Mouse (Mus musculus) lung, embryonic 14.5 days (tissue): Measurements from ENCODE around the gene Ak7. TPM values are rescaled to one million over a fixed set of nuclear protein-coding genes. Genes with fewer than 3 reads are reported as not detected.

ENCODE experiments used
- ATAC-seq: fragments of 200-750 bp; cut with Nextera tagmentation; 2 replicates; pipeline ENCODE4 v1.8.0; 2017; ENCODE audit warnings: mild to moderate bottlenecking, moderate TSS enrichment, moderate library complexity; ENCODE audit not compliant: insufficient read depth
- DNase-seq: peaks from one replicate; pipeline ENCODE4 v3.0.0-alpha.2; 2015
- H3K27ac ChIP-seq: fragments of 300-500 bp; sonication (generic); 2 replicates; pipeline ENCODE4 v1.5.1; 2014; ENCODE audit warnings: low read depth, mild to moderate bottlenecking, moderate library complexity
- H3K27me3 ChIP-seq: fragments of 300-500 bp; sonication (generic); 2 replicates; pipeline ENCODE4 v1.6.1; 2014; ENCODE audit warnings: low read length, control low read depth; ENCODE audit not compliant: insufficient read depth
- H3K36me3 ChIP-seq: fragments of 300-500 bp; sonication (generic); 2 replicates; pipeline ENCODE4 v1.6.1; 2014; ENCODE audit warnings: control low read depth; ENCODE audit not compliant: insufficient read depth
- H3K4me1 ChIP-seq: fragments of 300-500 bp; sonication (generic); 2 replicates; pipeline ENCODE4 v1.6.1; 2014; ENCODE audit warnings: antibody characterized with exemption, control low read depth; ENCODE audit not compliant: insufficient read depth
- H3K4me2 ChIP-seq: fragments of 300-500 bp; sonication (generic); 2 replicates; pipeline ENCODE4 v1.6.1; 2014; ENCODE audit warnings: mild to moderate bottlenecking
- H3K4me3 ChIP-seq: fragments of 300-500 bp; sonication (generic); 2 replicates; pipeline ENCODE4 v1.5.1; 2014; ENCODE audit warnings: low read depth, low read length
- H3K9ac ChIP-seq: fragments of 300-500 bp; sonication (generic); 2 replicates; pipeline ENCODE4 v1.6.1; 2014
- H3K9me3 ChIP-seq: fragments of 300-500 bp; sonication (generic); 2 replicates; pipeline ENCODE4 v1.6.1; 2016; ENCODE audit warnings: low read depth, low read length, control low read depth
- CTCF ChIP-seq: IDR thresholded peaks from 2 replicates; pipeline ENCODE4 v1.5.1; 2016; ENCODE audit warnings: antibody characterized with exemption, low read depth
- WGBS: fragments of 180-500 bp; shearing (Covaris S2); extraction: QIAGEN DNeasy Blood & Tissue Kit; methylation state at CpG from one replicate; pipeline ENCODE4 v1.1.7; 2014; 5-methylcytosine and 5-hydroxymethylcytosine counted together
- polyA plus RNA-seq: library from polyadenylated mRNA; unstranded; fragments of >200 nt; fragmentation: Nextera tagmentation; extraction: Ambion mirVana; gene quantifications from 2 replicates; pipeline ENCODE4 v1.2.1, GENCODE M21; 2014

Gene Ak7
- not detected in 2 replicates for polyA plus RNA-seq

DNA sequence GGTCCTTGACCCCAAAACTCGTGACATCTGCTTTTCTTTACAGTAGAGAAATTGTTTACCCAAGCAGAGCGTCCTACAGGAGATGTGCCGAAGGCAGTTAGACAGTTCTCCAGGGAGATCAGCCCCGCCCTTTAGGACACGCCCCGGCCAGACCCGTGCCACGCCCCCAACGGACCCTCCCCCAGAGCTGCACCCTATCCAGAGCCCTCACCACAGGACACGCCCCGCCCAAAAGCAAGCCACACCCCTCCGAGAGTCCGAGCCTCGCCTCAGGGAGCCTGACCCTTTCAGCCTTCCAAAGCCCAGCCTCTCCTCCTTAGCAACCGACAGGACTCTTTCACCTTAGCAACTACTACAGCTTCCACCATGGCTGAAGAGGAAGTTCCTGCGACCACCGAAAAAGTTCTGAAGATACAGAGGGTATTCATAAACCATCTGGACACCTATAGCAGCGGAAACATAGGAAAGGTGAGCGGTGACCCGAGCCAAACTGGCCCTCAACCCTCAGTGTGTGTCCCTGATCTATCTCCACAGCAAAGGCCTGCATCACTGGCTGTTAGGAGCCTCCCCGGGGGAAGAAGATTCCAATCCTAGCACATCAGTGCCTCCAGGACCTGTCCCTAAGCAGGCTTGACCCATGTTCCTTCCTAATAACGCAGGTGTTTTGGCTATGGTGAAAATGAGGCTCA, at the start of gene Ak7:
Gene Ak7 (plus strand): TSS at position 178 of the 689 bp plus-strand sequence.
- H3K4me3 ChIP-seq = no peak within 1 kb of the TSS

GRCm38 (mm10) chr12:105676274-105676673, 29.5 kb upstream of the Ak7 start:
- no peaks in the 10 kb centered on the region for H3K27me3 ChIP-seq
- DNase-seq = no peak
- WGBS = 86% methylated on average over 8 of the region's 8 CpGs
- no peak for ATAC-seq
- H3K4me2 ChIP-seq = no peak overlapping the region
- H3K9ac ChIP-seq = no peak overlapping the region
- no peak overlapping the region for H3K4me3 ChIP-seq
- H3K27ac ChIP-seq = no peak overlapping the region
- no peaks in the 10 kb centered on the region for H3K9me3 ChIP-seq
- peaks cover 31% of the 10 kb centered on the region for H3K36me3 ChIP-seq
- no peak for TF ChIP-seq CTCF
- H3K4me1 ChIP-seq = no peaks in the 10 kb centered on the region

More for the DNA sequence above, at the start of gene Ak7:
- Histone ChIP-seq H3K27me3 (no peaks in the 10 kb centered on the region), H3K36me3 (peaks cover 8% of the 10 kb centered on the region), H3K9me3 (no peaks in the 10 kb centered on the region), H3K4me2 (peak within 1 kb of the TSS; percentile 53), H3K27ac (no peak within 1 kb of the TSS), H3K9ac (no peak within 1 kb of the TSS), H3K4me1 (peaks cover 4% of the 10 kb centered on the region; the same call in 1 of the 2 replicates)
- DNase-seq = peak; percentile 84
- no peak for TF ChIP-seq CTCF
- whole genome bisulfite sequencing = 11% methylated on average over 22 of the region's 22 CpGs
- peak; percentile 94 for ATAC-seq

DNA sequence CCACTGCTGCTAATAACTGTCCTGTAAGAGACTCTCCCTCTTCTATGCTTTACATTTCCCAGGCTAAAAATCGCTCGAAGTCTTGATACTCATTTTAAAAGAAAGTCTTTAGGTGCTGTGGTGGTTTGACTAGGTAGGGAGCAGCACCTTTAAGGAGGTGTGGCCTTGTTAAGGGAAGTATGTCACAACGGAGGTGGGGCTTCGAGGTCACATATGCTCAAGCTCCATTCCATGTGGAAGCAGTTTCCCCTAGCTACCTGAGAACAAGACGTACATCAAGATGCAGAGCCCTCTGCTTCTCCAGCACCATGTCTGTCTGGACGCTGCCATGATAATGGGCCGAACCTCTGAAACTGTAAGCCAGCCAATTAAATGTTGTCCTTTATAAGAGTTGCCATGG, 27.6 kb upstream of the Ak7 start:
- H3K9ac ChIP-seq = no peak overlapping the region
- no peak for ATAC-seq
- 86% methylated on average over 7 of the region's 7 CpGs for WGBS
- H3K4me2 ChIP-seq = no peak overlapping the region
- H3K4me3 ChIP-seq = no peak overlapping the region
- no peaks in the 10 kb centered on the region for H3K4me1 ChIP-seq
- no peak overlapping the region for H3K27ac ChIP-seq
- DNase-seq = no peak
- no peaks in the 10 kb centered on the region for H3K27me3 ChIP-seq
- H3K9me3 ChIP-seq = no peaks in the 10 kb centered on the region
- TF ChIP-seq CTCF = no peak
- peaks cover 26% of the 10 kb centered on the region for H3K36me3 ChIP-seq

DNA sequence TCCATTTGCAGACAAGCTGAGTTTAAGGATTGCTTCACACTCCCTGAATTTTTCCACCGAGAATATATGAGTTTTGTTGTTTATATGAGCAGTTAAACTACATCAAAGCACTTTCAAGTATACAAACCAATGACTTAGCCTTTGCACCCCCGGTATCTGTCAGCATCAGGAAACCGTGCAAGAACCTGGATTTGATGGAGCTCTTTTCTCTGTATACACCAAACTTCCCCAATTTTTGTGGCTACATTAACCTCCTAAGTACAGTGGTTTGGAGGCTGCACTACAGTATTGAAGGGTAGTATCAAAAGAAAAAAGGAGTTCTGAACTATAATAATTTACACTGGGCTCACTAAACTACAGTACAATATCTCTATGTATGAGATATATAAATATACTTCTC, 27.0 kb upstream of the Ak7 start:
- TF ChIP-seq CTCF = no peak
- no peak overlapping the region for H3K9ac ChIP-seq
- no peak overlapping the region for H3K4me3 ChIP-seq
- no peak for ATAC-seq
- no peak for DNase-seq
- no peaks in the 10 kb centered on the region for H3K27me3 ChIP-seq
- no peaks in the 10 kb centered on the region for H3K9me3 ChIP-seq
- 50% methylated on average over 3 of the region's 3 CpGs for WGBS
- no peaks in the 10 kb centered on the region for H3K4me1 ChIP-seq
- H3K27ac ChIP-seq = no peak overlapping the region
- peaks cover 21% of the 10 kb centered on the region for H3K36me3 ChIP-seq
- no peak overlapping the region for H3K4me2 ChIP-seq

DNA sequence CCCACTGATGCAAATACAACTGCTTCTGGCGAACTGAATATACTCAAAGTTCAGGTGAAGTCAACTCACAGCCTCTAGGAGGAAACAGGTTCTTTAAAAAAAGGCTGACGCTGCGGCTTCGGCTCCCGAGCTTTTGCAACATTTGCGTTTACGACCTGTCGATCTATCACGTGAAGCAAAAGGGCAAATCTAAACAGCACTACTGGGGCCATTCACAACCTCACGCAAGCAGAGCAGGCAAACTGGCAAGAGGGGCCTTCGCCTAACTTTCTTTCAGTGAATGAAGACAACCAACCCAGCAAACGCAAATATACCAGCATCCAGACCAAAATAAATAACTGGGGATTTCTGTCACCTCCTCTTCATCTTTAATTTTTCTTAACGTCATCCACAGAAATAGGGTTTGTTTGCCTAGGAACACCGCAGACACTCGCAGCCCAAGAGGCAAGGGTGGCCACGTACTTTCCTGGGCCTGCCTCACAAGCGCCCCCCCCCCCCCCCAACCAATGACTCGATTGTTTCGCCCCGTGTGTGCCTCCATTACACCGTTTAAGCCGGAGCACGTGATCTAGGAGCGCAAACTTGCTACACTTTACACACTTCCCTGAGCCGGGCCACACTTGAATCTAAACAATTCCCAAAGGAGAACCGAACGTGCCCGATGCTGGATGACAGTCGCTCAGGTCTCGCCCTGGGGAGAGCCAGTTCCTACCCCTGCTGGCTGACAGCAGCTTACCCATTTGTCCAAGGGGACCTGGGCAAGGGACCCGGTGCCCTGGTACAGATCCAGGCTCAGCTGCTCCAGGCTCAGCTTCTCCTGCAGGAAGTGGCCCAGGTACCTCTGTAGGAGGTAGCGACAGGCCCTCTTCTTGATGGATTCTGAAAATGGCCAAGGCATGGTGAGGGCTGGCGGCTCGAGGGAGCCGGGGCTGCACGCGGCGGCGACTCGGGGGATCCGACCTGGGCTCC, 21.6 kb upstream of the Ak7 start, which contains the start of gene Gskip:
Gene Gskip (plus strand): TSS at position 897 of the 969 bp plus-strand sequence.
- ATAC-seq (peak; percentile 51), DNase-seq (peak; percentile 59)
- peaks cover 11% of the 10 kb centered on the region for H3K36me3 ChIP-seq
- H3K4me3 ChIP-seq = peak within 1 kb of the TSS; percentile 94
- TF ChIP-seq CTCF = 0 out of 2 replicates have a peak, but pooled peaks have one; percentile 8
- no peaks in the 10 kb centered on the region for H3K27me3 ChIP-seq
- peak within 1 kb of the TSS; percentile 91 for H3K4me2 ChIP-seq
- no peaks in the 10 kb centered on the region for H3K9me3 ChIP-seq
- WGBS = under 1% methylated on average over 39 of the region's 41 CpGs
- H3K27ac ChIP-seq = peak within 1 kb of the TSS; percentile 93
- H3K9ac ChIP-seq = peak within 1 kb of the TSS; percentile 93
- no peaks in the 10 kb centered on the region for H3K4me1 ChIP-seq

DNA sequence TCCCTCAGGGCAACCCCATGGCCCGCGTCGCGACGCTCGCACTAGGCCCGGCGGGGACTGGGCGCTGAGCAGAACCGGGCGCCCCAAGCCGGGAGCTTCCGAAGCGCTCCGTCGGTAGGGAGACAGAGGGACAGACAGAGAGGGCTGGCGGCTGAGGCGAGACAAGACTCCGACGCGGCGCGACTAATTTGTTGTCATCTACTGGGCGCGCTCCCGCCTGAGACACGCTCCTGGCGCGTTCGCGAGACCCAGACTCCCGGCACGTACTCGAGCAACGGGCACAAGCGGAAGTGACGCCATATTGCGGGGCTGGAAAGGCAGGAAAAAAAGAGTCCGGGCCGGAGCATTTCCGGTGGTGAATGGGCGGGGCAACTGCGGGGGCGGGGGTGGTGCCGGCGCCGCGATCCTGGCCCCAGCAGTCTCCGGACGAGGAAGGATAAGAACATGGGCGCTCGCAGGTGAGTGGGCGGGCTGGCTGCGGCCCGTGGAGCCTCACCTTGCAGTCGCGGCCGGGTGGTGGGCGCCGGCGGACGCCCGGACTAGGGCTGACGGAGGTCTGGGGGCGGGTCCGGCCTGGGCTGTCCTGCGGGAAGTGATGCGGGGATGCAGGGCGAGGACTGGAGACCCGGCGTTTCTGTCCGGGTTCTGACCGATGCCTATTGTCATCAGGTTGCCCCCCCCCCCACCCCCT, 20.6 kb upstream of the Ak7 start, which contains the start of gene Atg2b:
Gene Atg2b (minus strand): TSS at position 211 of the 691 bp plus-strand sequence.
- WGBS = 1% methylated on average over 70 of the region's 73 CpGs
- Histone ChIP-seq H3K36me3 (peaks cover 16% of the 10 kb centered on the region), H3K9me3 (no peaks in the 10 kb centered on the region), H3K4me2 (peak within 1 kb of the TSS; percentile 91), H3K27ac (peak within 1 kb of the TSS; percentile 93), H3K27me3 (no peaks in the 10 kb centered on the region), H3K4me3 (peak within 1 kb of the TSS; percentile 94), H3K9ac (peak within 1 kb of the TSS; percentile 93), H3K4me1 (no peaks in the 10 kb centered on the region)
- DNase-seq = peak; percentile 99
- ATAC-seq = peak; percentile 90
- no peak for TF ChIP-seq CTCF
